In genomic region chr7:133872701-133873100, GRCm38 (mm10) we compare ENCODE assay signal across 30 mouse cellular contexts.
"Had no signal": no experiment of that assay in that cellular context is flagged by ENCODE, and none has a peak within 500 bp of the region (broad histone marks: within the 10 kb centered on the region; RNA-seq: fewer than 3 reads in every experiment).

No protein-coding gene starts in this region.

- H3K4me3 ChIP-seq: left cerebral cortex, adult 2 months; limb, embryonic 10.5 days; limb, embryonic 12.5 days; limb, embryonic 13.5 days; limb, embryonic 15.5 days; liver, embryonic 12.5 days; liver, embryonic 13.5 days; liver, embryonic 15.5 days; lung, embryonic 15.5 days; megakaryocyte, embryonic 14.5 days; midbrain, embryonic 10.5 days; midbrain, embryonic 12.5 days; midbrain, embryonic 15.5 days; myocyte had no signal

- H3K4me1 ChIP-seq: limb, embryonic 12.5 days; limb, embryonic 13.5 days; liver, embryonic 12.5 days; liver, embryonic 13.5 days; liver, embryonic 15.5 days; lung, embryonic 15.5 days; megakaryocyte, embryonic 14.5 days; midbrain, embryonic 10.5 days; midbrain, embryonic 12.5 days; midbrain, embryonic 15.5 days had no signal

- DNase-seq: left cerebral cortex, postnatal 4 days; liver; liver, embryonic 13.5 days; liver, postnatal 0 days; lung, adult 18-20 months; lung, adult 2 months; lung, embryonic 14.5 days; lung, postnatal 10 days; lung, postnatal 14 days; lung, postnatal 36 days; lung, postnatal 4 days; midbrain, embryonic 14.5 days had no signal

- H3K36me3 ChIP-seq: limb, embryonic 10.5 days; limb, embryonic 12.5 days; limb, embryonic 13.5 days; limb, embryonic 15.5 days; liver, embryonic 12.5 days; liver, embryonic 13.5 days; liver, embryonic 15.5 days; lung, embryonic 15.5 days; midbrain, embryonic 10.5 days; midbrain, embryonic 12.5 days; midbrain, embryonic 15.5 days had no signal

- H3K9ac ChIP-seq: limb, embryonic 12.5 days; limb, embryonic 13.5 days; limb, embryonic 15.5 days; liver, embryonic 12.5 days; liver, embryonic 13.5 days; liver, embryonic 14.5 days; liver, embryonic 15.5 days; liver, postnatal 0 days; lung, embryonic 14.5 days; lung, embryonic 15.5 days; midbrain, embryonic 12.5 days; midbrain, embryonic 15.5 days had no signal

- H3K27ac ChIP-seq: left cerebral cortex, adult 2 months; limb, embryonic 10.5 days; limb, embryonic 12.5 days; limb, embryonic 13.5 days; limb, embryonic 15.5 days; liver, embryonic 12.5 days; liver, embryonic 13.5 days; liver, embryonic 14.5 days; liver, embryonic 15.5 days; lung, embryonic 15.5 days; macrophage; midbrain, embryonic 10.5 days; midbrain, embryonic 12.5 days; midbrain, embryonic 15.5 days had no signal

- H3K27me3 ChIP-seq: limb, embryonic 12.5 days; limb, embryonic 15.5 days; liver, embryonic 12.5 days; liver, embryonic 13.5 days; liver, embryonic 15.5 days; lung, embryonic 15.5 days; midbrain, embryonic 12.5 days; midbrain, embryonic 15.5 days had no signal

- H3K4me2 ChIP-seq: limb, embryonic 12.5 days; limb, embryonic 13.5 days; limb, embryonic 15.5 days; liver, embryonic 11.5 days; liver, embryonic 12.5 days; liver, embryonic 13.5 days; liver, embryonic 15.5 days; lung, embryonic 14.5 days; lung, embryonic 15.5 days; midbrain, embryonic 12.5 days; midbrain, embryonic 15.5 days had no signal

- H3K9me3 ChIP-seq: limb, embryonic 10.5 days; limb, embryonic 12.5 days; limb, embryonic 13.5 days; limb, embryonic 15.5 days; liver, embryonic 12.5 days; liver, embryonic 13.5 days; liver, embryonic 15.5 days; lung, embryonic 15.5 days; megakaryocyte, embryonic 14.5 days; midbrain, embryonic 10.5 days; midbrain, embryonic 12.5 days; midbrain, embryonic 15.5 days had no signal

- ATAC-seq: liver, embryonic 12.5 days; liver, postnatal 0 days; lung, postnatal 0 days; midbrain, embryonic 15.5 days; midbrain, embryonic 16.5 days had no signal
